Mouse (Mus musculus) bone marrow macrophage, adult 2 months (primary cell): ENCODE measurements at regions not wholly inside any gene's neighbourhood (a gene's known extent, or its start where the extent isn't known, plus 50 kb on each side); places are given as distances from the start of the nearest gene placed in this dataset.

ENCODE experiments used
- H3K27ac ChIP-seq: 2 replicates; pipeline ENCODE4 v1.5.1; 2012; ENCODE audit warnings: low read depth, low read length; ENCODE audit not compliant: insufficient read depth
- H3K4me1 ChIP-seq: 2 replicates; pipeline ENCODE4 v1.6.1; 2012; ENCODE audit warnings: low read length; ENCODE audit not compliant: control insufficient read depth, insufficient read depth
- H3K4me3 ChIP-seq: 2 replicates; pipeline ENCODE4 v1.5.1; 2012; ENCODE audit warnings: mild to moderate bottlenecking, low read length, moderate library complexity; ENCODE audit not compliant: insufficient read depth
- CTCF ChIP-seq: IDR thresholded peaks from 2 replicates; pipeline ENCODE4 v1.5.1; 2012; ENCODE audit warnings: low read depth, mild to moderate bottlenecking, low read length, moderate library complexity
- POLR2A ChIP-seq: IDR thresholded peaks from 2 replicates; pipeline ENCODE4 v1.6.1; 2012; ENCODE audit warnings: mild to moderate bottlenecking, low read depth, low read length, borderline replicate concordance

DNA sequence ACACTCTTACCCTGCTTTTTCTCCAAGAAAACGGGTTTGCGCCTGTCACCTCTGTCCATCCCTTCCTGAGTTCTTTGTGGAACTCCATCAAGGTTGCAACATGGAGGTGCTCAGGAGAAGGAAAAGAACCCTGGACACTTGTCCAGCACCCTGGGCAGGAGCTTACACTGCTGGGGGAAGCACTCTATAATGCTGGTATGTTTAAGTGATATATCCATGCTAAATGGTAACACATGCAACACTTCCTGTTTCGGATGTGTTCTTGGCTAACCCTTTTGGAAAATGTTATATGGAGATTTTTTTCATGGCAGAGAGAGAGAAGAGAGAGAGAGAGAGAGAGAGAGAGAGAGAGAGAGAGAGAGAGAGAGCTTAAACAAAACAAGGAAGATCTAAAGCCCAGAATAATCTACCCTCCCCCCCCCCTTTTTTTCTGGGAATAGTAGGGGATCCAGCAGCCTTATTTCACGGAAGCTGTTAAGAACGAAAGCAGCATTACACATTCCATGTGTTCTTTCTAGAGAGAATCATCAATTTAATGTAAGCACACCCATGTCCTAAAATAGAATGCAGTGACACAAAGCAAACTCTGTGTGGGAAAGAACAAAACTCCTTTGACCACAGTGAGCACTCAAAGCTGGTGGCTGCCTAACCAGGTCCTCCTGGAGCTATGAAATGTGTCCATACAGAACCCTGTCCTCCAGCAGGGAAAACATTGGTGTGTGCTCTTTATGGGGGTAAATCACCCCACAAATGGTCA, 272.6 kb downstream of the Pten start:
- Histone ChIP-seq H3K27ac (no peak overlapping the region), H3K4me3 (no peak overlapping the region), H3K4me1 (no peaks in the 10 kb centered on the region)
- no peak for TF ChIP-seq POLR2A
- TF ChIP-seq CTCF, result no peak

GRCm38 (mm10) chr19:33040512-33040911, 283.2 kb downstream of the Pten start:
- H3K27ac ChIP-seq, result no peak overlapping the region
- H3K4me3 ChIP-seq, result no peak overlapping the region
- TF ChIP-seq POLR2A, result no peak
- H3K4me1 ChIP-seq, result peaks cover 7% of the 10 kb centered on the region

DNA sequence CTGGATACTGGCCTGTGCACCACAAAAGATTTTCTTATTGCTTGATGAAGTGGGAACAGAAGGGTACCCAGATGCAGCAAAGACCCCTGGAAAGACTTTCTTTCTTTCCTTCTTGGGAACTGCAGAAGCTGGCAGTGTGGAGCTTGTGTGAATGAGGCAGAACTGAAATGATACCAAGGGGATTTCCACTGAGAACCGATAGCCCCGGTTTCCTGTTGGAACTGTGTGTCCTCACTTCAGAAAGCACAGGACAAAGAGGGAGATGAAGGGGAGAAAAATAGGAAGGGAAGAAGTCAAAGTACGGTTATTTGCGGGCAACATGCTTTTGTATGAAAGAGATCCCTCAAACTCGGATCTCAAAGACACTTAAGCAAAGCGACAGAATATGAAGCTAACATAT, 283.7 kb downstream of the Pten start:
- Histone ChIP-seq H3K4me1 (peaks cover 7% of the 10 kb centered on the region), H3K4me3 (no peak overlapping the region), H3K27ac (no peak overlapping the region)
- TF ChIP-seq POLR2A, result no peak
- TF ChIP-seq CTCF, result no peak

GRCm38 (mm10) chr19:33042760-33043159, 285.5 kb downstream of the Pten start:
- Histone ChIP-seq H3K4me1 (peaks cover 7% of the 10 kb centered on the region), H3K4me3 (no peak overlapping the region), H3K27ac (no peak overlapping the region)
- TF ChIP-seq POLR2A (no peak), CTCF (no peak)

DNA sequence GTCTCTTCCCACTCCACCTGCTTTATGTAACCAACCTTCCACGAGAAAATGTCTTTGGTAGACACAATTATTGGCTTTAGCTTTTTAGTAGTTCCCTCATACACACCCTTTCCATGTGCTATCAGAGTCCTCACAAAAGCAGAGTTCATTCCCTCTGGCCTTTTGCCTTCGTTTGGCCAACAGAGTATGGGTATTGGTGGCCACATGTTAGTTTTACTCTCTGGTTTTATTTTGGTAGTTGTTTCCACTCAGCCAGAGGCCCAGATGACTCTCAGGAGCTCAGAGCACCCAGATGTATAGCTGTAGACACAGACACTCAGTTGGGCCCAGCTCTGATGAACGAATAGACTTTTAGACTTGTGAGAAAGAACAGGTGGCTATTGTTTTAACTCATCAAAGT, 286.4 kb downstream of the Pten start:
- TF ChIP-seq CTCF (no peak), POLR2A (no peak)
- Histone ChIP-seq H3K4me3 (no peak overlapping the region), H3K4me1 (peaks cover 7% of the 10 kb centered on the region), H3K27ac (no peak overlapping the region)

DNA sequence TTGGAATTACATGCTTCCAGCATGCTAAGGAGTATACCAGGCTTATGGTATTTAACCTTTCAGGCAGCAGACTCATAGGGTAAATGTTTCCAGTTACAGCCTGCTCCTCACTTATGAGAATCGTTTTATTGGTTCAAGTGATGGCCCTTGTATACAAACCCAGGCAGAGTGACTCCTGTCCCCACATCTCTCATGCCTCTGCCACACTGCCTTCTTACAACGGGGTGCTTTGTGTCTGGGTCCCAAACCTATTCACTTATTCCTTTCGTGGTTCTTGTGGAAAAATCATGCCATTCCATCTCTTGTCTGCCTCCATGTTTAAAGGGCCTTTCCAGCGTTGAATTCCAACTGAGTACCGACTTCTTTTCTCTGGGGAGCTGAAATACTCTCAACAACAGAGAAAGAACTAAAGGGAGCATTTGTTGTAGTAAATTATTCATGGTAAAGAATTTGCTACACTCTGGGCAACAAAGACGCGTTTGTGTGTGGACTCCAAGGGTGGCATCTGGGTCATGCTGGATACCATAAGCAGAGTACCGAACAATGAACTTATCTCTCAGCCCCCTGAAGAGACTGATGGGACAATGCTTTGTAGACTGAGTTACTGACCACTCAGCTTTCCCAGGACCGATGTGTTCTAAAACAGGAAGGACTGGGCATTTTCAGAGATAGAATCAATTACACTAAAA, 291.6 kb downstream of the Pten start:
- TF ChIP-seq POLR2A (no peak), CTCF (no peak)
- Histone ChIP-seq H3K4me1 (no peaks in the 10 kb centered on the region), H3K27ac (no peak overlapping the region)

DNA sequence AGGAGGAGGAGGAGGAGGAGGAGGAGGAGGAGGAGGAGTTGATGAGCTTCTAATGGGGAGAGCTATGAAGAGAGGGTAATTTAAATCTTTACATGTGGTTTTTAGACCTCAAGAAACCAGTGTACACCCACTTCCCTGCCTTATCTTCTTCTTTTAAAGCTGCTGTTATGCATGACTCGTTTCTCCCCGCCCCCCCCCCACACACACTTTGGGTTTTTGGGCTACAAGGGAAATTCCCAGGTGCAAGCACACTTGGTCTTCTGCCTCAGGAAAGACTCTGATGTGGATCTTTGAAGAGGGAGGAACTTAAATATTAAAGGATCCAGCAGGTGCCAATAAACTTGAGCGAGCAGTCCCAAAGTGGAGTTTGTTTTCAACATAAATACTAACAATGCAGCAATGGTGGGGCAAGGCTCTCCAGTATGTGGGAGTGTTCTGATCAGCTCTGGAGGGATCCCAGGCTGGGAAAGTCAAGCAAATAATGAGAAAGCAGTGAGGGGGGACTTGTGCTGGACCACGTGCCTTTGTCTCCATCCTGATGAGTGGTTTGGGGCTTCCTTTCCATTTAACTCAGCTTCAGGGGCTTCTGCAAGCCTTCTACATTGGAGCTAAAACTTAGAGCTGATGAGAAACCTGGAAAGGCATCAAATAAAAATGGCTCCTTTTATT, 296.0 kb downstream of the Pten start:
- H3K4me3 ChIP-seq, result no peak overlapping the region
- 0 out of 2 replicates have a peak, but pooled peaks cover 3% of the 10 kb centered on the region for H3K4me1 ChIP-seq
- TF ChIP-seq POLR2A (no peak), CTCF (no peak)
- H3K27ac ChIP-seq, result no peak overlapping the region

More for the DNA sequence above, 291.6 kb downstream of the Pten start:
- H3K4me3 ChIP-seq, result no peak overlapping the region

DNA sequence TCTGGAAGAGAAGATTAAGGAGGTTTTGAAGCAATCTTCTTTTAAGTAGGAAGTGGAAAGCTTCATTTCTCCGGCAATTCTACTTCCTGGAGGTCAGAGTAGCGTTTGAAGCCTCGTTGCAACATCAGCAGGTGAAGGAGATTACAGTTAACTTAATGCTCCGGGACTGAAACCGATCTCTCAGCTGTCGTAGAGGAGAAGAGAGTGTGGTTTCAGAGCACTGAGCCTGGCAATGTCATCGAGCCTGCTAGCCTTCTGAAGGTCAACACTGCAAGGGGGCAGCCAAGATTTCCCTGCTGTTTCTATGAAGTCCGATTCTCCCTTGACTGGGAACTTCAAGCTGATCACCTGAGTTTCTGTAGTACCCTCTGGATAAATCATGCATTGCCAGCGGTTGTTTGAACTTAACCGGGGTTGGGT, 299.1 kb downstream of the Pten start:
- 0 out of 2 replicates have a peak, but pooled peaks cover 3% of the 10 kb centered on the region for H3K4me1 ChIP-seq
- no peak for TF ChIP-seq CTCF
- no peak for TF ChIP-seq POLR2A
- H3K4me3 ChIP-seq, result no peak overlapping the region
- no peak overlapping the region for H3K27ac ChIP-seq

- Histone ChIP-seq H3K4me1 (0 out of 2 replicates have a peak, but pooled peaks cover 3% of the 10 kb centered on the region), H3K4me3 (no peak overlapping the region), H3K27ac (no peak overlapping the region)
- TF ChIP-seq POLR2A (no peak), CTCF (no peak)
Measured at GRCm38 (mm10) chr19:33061006-33061405, 303.7 kb downstream of the Pten start.
